Mouse (Mus musculus): ENCODE measurements around the gene Nop58. TPM values are rescaled to one million over a fixed set of nuclear protein-coding genes. Genes with fewer than 3 reads are reported as not detected.
"Not testable (repeated sequence)": the region's sequence is repeated elsewhere in the genome, so short reads cannot be mapped to it uniquely, and the experiment has no call there.

Gene Nop58
- polyA plus RNA-seq (2014; fragmentation: Nextera tagmentation; extraction: Ambion mirVana), result 300 and 347 TPM in 2 replicates

GRCm38 (mm10) chr1:59684819-59685755 is at the start of gene Nop58:
Gene Nop58, plus strand, starts transcription at chr1:59684971.
- Histone ChIP-seq H3K4me3 (ENCODE audit: low read depth, low read length) (peak within 1 kb of the TSS; percentile 77), H3K4me1 (ENCODE audit: control insufficient read depth, insufficient read depth, low read length) (peaks cover 3% of the 10 kb centered on the region; the same call in 1 of the 2 replicates), H3K36me3 (replicated peaks; ENCODE audit: control insufficient read depth, insufficient read depth, low read depth, low read length) (no peaks in the 10 kb centered on the region), H3K9me3 (replicated peaks; ENCODE audit: control insufficient read depth, low read length) (no peaks in the 10 kb centered on the region), H3K4me2 (ENCODE audit: low read depth, low read length) (peak within 1 kb of the TSS; percentile 85), H3K27me3 (ENCODE audit: control insufficient read depth, insufficient read depth, low read length) (no peaks in the 10 kb centered on the region), H3K27ac (replicated peaks; ENCODE audit: low read depth, low read length) (peak within 1 kb of the TSS; percentile 37; the same call in 1 of the 2 replicates), H3K9ac (replicated peaks; ENCODE audit: low read length) (peak within 1 kb of the TSS; percentile 83)
- ATAC-seq (replicated peaks; ENCODE audit: insufficient number of reproducible peaks, low FRiP score, low TSS enrichment, low read depth), result peak; percentile 92
- WGBS, result under 1% methylated on average over 49 of the region's 49 CpGs
- DNase-seq (ENCODE audit: low spot score), result peak; percentile 98

GRCm38 (mm10) chr1:59636349-59636748 is 48.4 kb upstream of the Nop58 start:
- Histone ChIP-seq H3K27ac (replicated peaks; ENCODE audit: low read depth, low read length) (no peak overlapping the region), H3K9me3 (replicated peaks; ENCODE audit: control insufficient read depth, low read length) (no peaks in the 10 kb centered on the region), H3K9ac (replicated peaks; ENCODE audit: low read length) (no peak overlapping the region), H3K27me3 (ENCODE audit: control insufficient read depth, insufficient read depth, low read length) (no peaks in the 10 kb centered on the region), H3K4me2 (ENCODE audit: low read depth, low read length) (no peak overlapping the region), H3K36me3 (replicated peaks; ENCODE audit: control insufficient read depth, insufficient read depth, low read depth, low read length) (no peaks in the 10 kb centered on the region), H3K4me3 (ENCODE audit: low read depth, low read length) (no peak overlapping the region), H3K4me1 (ENCODE audit: control insufficient read depth, insufficient read depth, low read length) (no peaks in the 10 kb centered on the region)
- ATAC-seq (replicated peaks; ENCODE audit: insufficient number of reproducible peaks, low FRiP score, low TSS enrichment, low read depth) (no peak), DNase-seq (ENCODE audit: low spot score) (no peak)
- 67% methylated on average over 1 of the region's 1 CpGs for WGBS

GRCm38 (mm10) chr1:59638371-59638770 is 46.4 kb upstream of the Nop58 start:
- H3K9ac ChIP-seq (replicated peaks; ENCODE audit: low read length), result no peak overlapping the region
- no peaks in the 10 kb centered on the region for H3K9me3 ChIP-seq (replicated peaks; ENCODE audit: control insufficient read depth, low read length)
- no peaks in the 10 kb centered on the region for H3K27me3 ChIP-seq (ENCODE audit: control insufficient read depth, insufficient read depth, low read length)
- no peak for ATAC-seq (replicated peaks; ENCODE audit: insufficient number of reproducible peaks, low FRiP score, low TSS enrichment, low read depth)
- no peak overlapping the region for H3K4me3 ChIP-seq (ENCODE audit: low read depth, low read length)
- 82% methylated on average over 3 of the region's 3 CpGs for WGBS
- H3K36me3 ChIP-seq (replicated peaks; ENCODE audit: control insufficient read depth, insufficient read depth, low read depth, low read length), result no peaks in the 10 kb centered on the region; the same call in 1 of the 2 replicates
- DNase-seq (ENCODE audit: low spot score), result no peak
- H3K4me1 ChIP-seq (ENCODE audit: control insufficient read depth, insufficient read depth, low read length), result no peaks in the 10 kb centered on the region
- H3K27ac ChIP-seq (replicated peaks; ENCODE audit: low read depth, low read length), result no peak overlapping the region
- H3K4me2 ChIP-seq (ENCODE audit: low read depth, low read length), result no peak overlapping the region

- 95% methylated on average over 1 of the region's 1 CpGs for WGBS
- Histone ChIP-seq H3K9ac (replicated peaks; ENCODE audit: low read length) (no peak overlapping the region), H3K9me3 (replicated peaks; ENCODE audit: control insufficient read depth, low read length) (no peaks in the 10 kb centered on the region), H3K4me2 (ENCODE audit: low read depth, low read length) (no peak overlapping the region), H3K27ac (replicated peaks; ENCODE audit: low read depth, low read length) (no peak overlapping the region), H3K36me3 (replicated peaks; ENCODE audit: control insufficient read depth, insufficient read depth, low read depth, low read length) (no peaks in the 10 kb centered on the region; the same call in 1 of the 2 replicates), H3K4me3 (ENCODE audit: low read depth, low read length) (no peak overlapping the region), H3K4me1 (ENCODE audit: control insufficient read depth, insufficient read depth, low read length) (no peaks in the 10 kb centered on the region), H3K27me3 (ENCODE audit: control insufficient read depth, insufficient read depth, low read length) (no peaks in the 10 kb centered on the region)
- ATAC-seq (replicated peaks; ENCODE audit: insufficient number of reproducible peaks, low FRiP score, low TSS enrichment, low read depth) (no peak), DNase-seq (ENCODE audit: low spot score) (no peak)
These were observed 42.3 kb upstream of the Nop58 start for GRCm38 (mm10) chr1:59642488-59642887.

GRCm38 (mm10) chr1:59646502-59646901 is 38.3 kb upstream of the Nop58 start:
- H3K27me3 ChIP-seq (ENCODE audit: control insufficient read depth, insufficient read depth, low read length); H3K27ac ChIP-seq (replicated peaks; ENCODE audit: low read depth, low read length); H3K4me2 ChIP-seq (ENCODE audit: low read depth, low read length); ATAC-seq (replicated peaks; ENCODE audit: insufficient number of reproducible peaks, low FRiP score, low TSS enrichment, low read depth); H3K9ac ChIP-seq (replicated peaks; ENCODE audit: low read length); H3K4me1 ChIP-seq (ENCODE audit: control insufficient read depth, insufficient read depth, low read length); H3K36me3 ChIP-seq (replicated peaks; ENCODE audit: control insufficient read depth, insufficient read depth, low read depth, low read length); H3K4me3 ChIP-seq (ENCODE audit: low read depth, low read length); DNase-seq (ENCODE audit: low spot score); H3K9me3 ChIP-seq (replicated peaks; ENCODE audit: control insufficient read depth, low read length): not testable (repeated sequence)
- 90% methylated on average over 2 of the region's 2 CpGs for WGBS

- Histone ChIP-seq H3K9ac (replicated peaks; ENCODE audit: low read length) (no peak overlapping the region), H3K27ac (replicated peaks; ENCODE audit: low read depth, low read length) (no peak overlapping the region), H3K4me3 (ENCODE audit: low read depth, low read length) (no peak overlapping the region), H3K4me2 (ENCODE audit: low read depth, low read length) (no peak overlapping the region), H3K36me3 (replicated peaks; ENCODE audit: control insufficient read depth, insufficient read depth, low read depth, low read length) (peaks cover 2% of the 10 kb centered on the region; the same call in 1 of the 2 replicates), H3K9me3 (replicated peaks; ENCODE audit: control insufficient read depth, low read length) (no peaks in the 10 kb centered on the region), H3K4me1 (ENCODE audit: control insufficient read depth, insufficient read depth, low read length) (no peaks in the 10 kb centered on the region), H3K27me3 (ENCODE audit: control insufficient read depth, insufficient read depth, low read length) (no peaks in the 10 kb centered on the region)
- DNase-seq (ENCODE audit: low spot score) (no peak), ATAC-seq (replicated peaks; ENCODE audit: insufficient number of reproducible peaks, low FRiP score, low TSS enrichment, low read depth) (no peak)
- 92% methylated on average over 3 of the region's 3 CpGs for WGBS
These were observed 33.5 kb upstream of the Nop58 start for GRCm38 (mm10) chr1:59651201-59651819.

- H3K36me3 ChIP-seq (replicated peaks; ENCODE audit: control insufficient read depth, insufficient read depth, low read depth, low read length), result peaks cover 2% of the 10 kb centered on the region; the same call in 1 of the 2 replicates
- DNase-seq (ENCODE audit: low spot score) (no peak), ATAC-seq (replicated peaks; ENCODE audit: insufficient number of reproducible peaks, low FRiP score, low TSS enrichment, low read depth) (no peak)
- no peak overlapping the region for H3K4me2 ChIP-seq (ENCODE audit: low read depth, low read length)
- no peaks in the 10 kb centered on the region for H3K27me3 ChIP-seq (ENCODE audit: control insufficient read depth, insufficient read depth, low read length)
- no peaks in the 10 kb centered on the region for H3K4me1 ChIP-seq (ENCODE audit: control insufficient read depth, insufficient read depth, low read length)
- H3K9me3 ChIP-seq (replicated peaks; ENCODE audit: control insufficient read depth, low read length), result no peaks in the 10 kb centered on the region
- no peak overlapping the region for H3K9ac ChIP-seq (replicated peaks; ENCODE audit: low read length)
- 93% methylated on average over 3 of the region's 3 CpGs for WGBS
- H3K4me3 ChIP-seq (ENCODE audit: low read depth, low read length), result no peak overlapping the region
- no peak overlapping the region for H3K27ac ChIP-seq (replicated peaks; ENCODE audit: low read depth, low read length)
These were observed 31.4 kb upstream of the Nop58 start for GRCm38 (mm10) chr1:59653243-59653911.

Data from embryonic facial prominence, embryonic 11.5 days (tissue).